Mouse (Mus musculus): Measurements from ENCODE around the gene Tekt2.

DNA sequence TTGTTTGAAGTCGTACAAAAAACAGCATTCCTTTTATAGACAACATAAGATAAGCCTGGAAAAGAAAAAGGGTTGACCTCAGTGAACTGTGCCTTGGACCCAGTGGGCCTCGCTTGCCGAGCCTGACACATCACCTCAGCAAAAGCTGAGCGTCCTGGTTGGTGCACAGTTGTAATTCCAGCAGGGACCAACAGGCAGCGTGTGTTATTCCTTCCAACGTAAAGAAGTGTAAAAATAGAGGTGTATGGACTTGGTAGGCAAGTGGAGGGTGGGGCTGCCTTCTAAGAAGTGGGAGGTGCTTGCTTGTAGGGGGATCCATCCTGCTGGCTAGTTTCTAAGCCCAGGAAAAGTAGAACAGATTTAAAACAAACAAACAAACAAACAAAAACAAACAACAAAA, 548 bp upstream of the Tekt2 start:
- TF ChIP-seq CTCF (IDR thresholded peaks at IDR 0.05; ENCODE audit: low read depth) (0 out of 2 replicates have a peak, but pooled peaks have one; percentile 5), EP300 (IDR thresholded peaks at IDR 0.05; ENCODE audit: low read depth) (no peak)
